Mouse (Mus musculus) urinary bladder, postnatal 36 days (tissue): ENCODE measurements around the gene Oprm1.

ENCODE experiments used
- DNase-seq, 2 experiments: peaks; one replicate each; pipeline ENCODE4 v3.0.0; 2022; ENCODE audit warnings: low spot score in 2 of 2, mixed read lengths in 1 of 2

Gene Oprm1

DNA sequence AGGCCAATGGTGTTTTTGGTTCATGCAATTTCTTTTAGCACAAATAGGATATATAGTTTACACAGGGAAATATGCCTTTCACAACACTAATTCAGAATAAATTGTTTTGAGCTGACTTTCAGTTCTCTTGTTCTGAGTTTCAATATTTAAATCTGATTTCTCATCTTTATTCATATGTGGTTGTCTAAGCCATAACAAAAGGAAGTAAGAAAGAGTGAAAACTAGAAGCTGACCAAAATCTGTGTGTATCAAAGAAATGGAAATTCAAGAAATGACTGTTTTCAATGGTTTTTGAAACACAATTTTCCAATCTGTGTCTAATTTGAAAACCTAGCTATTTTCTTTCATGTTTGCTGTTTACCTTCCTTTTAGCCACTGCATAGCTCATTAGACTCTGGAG, 282.7 kb downstream of the Oprm1 start:
- DNase-seq = no peak

DNA sequence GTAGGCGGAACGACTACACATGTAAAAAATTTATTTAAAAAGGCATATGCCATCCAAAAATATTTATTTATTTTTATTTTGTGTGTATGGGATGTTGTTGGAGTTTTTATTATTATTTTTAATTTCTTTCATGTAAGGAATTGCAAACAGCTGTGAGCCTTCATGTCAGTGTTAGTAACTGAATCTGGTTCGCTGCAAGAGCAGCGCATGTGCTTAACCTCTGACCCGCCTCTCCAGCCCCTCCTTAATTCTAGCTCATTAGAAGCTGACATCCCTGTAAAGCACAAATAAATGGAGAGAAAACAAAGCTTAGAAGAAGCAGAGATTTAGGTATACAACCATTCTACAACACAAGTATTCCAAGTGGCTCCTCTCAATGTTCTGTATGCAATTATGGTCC, 285.6 kb downstream of the Oprm1 start:
- no peak for DNase-seq

DNA sequence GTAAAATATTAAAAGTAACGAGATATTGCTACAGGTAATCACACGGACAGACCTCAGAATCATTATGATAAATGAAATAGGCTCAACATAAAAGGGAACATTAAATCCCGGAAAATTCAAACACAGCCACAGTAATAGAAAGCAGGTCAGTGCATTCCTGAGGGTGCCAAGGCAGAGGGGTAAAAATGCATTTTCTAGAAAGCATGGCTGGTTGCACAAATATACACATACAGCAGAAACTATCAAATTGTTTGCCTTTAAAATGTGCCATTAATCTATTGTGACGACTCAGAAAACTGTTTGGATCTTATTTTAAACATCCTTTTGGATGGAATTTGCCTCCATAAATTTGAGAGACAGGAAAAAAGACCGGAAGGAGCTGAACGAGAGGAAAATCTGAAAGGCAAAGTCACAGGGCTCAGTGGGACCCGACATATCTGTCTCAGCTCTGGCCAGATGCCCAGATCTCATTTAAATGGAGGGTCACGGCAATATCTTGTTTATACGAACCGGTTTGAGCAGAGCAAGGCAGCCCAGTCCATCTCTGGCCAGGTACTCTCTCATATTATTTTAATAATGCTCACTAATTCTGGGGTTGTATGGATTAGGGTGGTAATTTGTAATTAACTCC, 289.1 kb downstream of the Oprm1 start:
- DNase-seq = no peak

DNA sequence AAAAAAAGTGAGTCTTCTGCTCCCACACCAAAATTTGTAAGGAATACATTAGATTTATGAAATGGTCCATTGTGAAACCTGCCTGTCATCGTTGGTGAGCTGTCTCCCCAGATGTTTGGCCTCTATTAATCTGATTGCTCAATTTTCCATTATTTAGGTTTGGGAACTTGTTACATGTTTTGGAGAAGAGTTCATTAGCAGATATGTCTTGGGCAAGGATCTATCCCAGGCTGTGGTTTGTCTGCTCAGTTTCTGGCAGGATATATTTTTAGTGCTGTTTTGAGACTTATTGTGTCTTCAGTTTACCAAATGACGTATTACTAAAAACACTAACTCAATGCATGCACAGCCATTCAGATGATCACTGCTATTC, 289.6 kb downstream of the Oprm1 start:
- DNase-seq = no peak

DNA sequence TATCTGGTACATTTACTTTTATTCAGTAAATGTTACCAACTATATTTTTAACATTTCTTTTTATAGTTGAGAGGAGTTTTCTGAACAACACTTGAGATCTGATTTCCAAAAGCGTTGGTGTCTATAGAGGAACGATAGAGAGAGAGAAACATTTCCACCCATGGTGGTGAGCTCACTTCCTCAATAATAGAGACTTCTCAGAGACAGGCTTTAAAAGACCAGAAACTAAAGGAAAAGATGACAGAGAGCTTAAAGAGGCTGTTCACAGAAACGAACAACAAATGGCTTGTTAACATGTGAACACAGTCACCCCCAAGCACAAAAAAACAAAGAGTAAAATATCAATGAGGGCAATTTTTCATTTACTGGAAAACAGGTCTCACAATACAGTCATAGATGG, 291.6 kb downstream of the Oprm1 start:
- DNase-seq = no peak

DNA sequence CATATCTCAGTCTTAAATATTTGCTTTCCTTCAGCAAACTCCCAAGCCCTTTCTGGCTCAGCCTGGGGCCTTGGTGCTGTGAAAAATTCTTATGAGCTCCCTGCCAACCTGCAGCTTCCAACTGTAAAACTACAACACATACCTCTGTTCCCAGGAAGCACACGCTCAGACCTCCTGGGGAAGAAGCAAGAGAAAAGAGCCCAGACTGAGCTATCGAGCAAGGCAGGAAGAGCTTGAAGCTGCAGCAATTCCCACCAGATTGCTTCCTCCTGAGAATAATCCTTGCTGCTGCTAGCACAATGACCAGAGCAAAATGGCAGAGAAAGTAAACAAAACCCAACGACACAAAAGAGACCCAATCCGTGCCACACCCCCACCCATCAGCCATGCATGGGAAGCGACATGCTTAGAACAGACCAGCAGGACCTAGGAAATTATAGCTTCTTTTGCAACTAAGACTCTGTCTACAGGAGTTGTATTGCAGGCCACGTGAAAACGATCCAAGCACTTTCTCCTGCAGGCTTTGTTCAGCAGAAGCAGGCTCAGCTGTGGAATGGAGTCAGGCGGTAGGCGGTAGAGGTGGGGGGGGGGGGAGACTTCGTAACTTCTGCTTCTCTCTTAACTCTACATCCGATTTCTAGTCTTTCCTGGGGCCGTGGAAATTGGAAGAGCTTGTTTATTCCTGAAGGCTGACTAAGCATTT, 294.2 kb downstream of the Oprm1 start, which contains the start of gene Ipcef1:
Gene Ipcef1, minus strand, starts transcription at position 164 of the 703 bp plus-strand sequence.
- DNase-seq = no peak

DNA sequence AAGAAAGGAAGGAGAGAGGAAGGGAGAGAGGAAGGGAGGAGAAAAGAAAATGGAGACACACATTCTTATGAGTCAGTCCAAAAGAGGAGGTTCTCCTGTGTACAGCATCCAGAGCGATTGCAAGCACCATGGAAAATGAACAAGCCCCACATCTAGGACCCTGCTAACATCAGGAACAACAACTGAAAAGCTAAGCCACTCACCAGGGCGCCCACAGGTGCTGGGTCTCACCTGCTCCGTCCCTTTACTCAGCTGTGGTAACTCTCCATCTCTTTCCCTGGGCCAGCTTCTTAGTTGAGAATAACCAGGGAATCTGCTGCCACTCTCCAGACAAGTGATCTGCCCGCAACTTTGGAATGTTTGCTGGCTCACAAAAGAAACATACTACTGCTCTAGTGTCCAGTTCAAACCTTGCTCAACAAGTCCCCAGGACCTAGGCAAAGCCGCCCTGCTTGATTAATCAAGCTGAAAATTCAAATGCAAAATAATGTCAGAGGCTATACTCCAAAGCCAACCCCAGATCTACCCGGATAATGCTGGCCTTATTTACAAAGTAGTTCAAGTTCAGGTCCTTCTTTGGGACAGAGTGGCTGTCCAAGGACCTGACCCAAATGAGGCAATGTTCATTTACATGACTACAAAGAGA, 296.4 kb downstream of the Oprm1 start:
- DNase-seq = no peak

DNA sequence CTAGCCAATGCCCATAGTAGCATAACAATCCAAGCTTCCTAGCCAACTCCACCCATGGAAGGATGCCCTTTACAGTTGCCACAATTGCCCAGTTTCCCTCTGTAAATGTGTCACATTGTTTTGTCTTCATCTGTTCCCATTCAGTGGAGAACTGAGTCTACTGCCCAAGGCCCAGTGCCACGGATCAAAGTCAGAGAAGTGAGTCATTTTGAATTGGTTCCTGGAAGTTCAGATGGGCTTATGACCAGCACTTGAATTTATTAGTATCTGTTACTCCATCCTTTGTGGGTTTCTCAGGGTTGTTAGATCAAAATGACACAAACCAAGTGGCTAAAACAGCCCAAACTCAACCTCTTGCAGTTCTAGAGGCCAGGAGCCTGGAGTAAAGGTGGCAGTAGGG, 299.2 kb downstream of the Oprm1 start:
- DNase-seq = no peak

DNA sequence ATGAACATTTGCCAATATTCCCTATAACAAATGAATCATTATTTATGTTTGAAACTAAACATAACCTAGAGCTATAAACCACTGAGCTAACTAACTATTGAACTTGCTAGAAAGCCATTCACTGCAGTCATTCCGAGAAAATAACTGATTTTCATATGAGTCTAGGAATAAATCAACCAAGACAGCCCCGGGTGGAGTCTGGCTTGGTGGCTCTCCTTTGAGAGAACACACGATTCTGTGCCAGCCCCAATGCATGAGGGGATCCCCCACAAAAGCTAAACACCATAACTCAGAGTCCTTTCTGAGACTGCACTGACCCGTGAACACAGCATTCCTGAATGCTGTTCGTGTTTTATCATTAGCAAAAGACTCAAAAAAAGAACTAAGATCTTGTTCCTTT, 302.0 kb downstream of the Oprm1 start:
- no peak for DNase-seq

DNA sequence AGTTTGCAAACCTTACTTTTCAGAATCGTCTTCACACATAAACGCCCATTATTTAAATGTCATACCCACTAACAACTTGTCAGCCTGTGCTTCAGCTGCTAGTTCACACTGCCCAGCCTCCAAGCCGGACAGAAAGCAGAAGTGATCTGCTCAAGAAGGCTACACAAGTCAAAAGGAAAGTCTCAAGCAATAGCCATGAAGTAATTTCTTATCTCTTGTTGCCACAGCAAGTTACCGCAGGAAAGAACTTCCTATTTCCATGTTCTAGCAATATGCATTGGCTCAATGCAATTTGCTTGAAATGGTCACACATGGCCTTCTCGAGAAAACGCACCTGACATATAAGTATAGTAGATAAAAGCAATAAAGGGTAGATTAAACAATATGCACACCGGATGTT, 304.7 kb downstream of the Oprm1 start:
- no peak for DNase-seq

DNA sequence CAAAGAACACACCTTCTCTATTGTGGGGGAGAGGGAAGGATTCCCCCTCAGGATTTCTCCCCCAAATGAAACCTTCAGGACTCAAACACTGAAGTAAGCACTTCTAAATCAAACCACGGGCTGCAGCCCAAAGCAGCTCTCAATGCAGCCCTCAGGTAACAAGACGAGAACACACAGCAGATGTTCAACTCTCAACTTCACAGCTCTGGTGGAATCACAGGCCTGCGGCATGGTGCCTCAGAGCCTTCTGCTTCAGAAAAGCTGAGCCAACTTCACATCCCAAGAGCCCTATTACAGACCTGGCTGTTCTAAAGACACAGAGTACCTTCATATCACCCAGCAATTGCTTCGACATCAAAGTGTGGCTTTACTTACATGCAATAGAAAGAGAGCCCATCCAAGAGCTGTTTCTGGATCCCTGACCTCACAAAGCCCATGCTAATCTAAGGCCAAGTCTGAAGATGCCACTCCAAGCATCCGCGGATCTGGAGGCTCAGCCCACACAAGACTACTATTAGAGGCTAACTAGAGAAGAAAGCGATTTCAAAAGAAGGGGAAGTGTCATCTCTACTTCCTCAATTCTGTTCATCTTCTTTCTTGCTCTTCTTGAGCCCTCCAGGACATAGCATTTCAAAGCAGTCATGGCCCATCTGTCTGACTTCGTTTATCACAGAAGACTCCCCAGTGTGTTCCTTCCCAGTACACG, 305.6 kb downstream of the Oprm1 start:
- no peak for DNase-seq

DNA sequence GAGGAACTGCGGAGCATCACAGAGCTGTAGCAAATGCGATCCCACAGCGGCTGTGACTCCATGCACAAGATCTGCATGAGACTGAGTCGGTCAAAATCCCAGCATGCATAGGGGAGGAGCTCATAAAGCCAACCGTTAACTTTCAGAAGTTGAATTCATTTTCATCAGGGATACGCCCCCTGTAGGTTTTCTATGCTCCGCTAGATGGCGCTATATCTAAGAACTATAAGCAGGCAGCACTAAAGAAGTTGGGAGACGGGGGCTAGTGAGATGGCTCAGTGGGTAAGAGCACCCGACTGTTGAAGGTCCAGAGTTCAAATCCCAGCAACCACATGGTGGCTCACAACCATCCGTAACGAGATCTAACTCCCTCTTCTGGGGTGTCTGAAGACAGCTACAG, 310.3 kb downstream of the Oprm1 start:
- DNase-seq = no peak

DNA sequence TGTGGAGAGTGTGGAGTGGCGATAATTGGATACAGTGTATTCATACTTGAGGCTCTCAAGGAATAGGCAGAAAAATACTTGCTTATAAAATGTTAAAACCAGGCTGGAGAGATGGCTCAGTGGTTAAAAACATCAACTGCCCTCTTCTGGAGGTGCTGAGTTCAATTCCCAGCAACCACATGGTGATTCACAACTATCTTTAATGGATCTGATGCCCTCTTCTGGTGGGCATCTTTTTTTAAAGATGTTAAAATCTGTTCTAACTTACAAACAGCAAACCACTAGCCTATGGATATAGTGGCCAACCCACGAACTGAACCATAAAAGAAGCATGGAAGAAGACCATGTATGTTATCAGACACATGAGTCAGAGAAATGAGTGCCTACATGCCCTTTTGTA, 310.8 kb downstream of the Oprm1 start:
- no peak for DNase-seq

DNA sequence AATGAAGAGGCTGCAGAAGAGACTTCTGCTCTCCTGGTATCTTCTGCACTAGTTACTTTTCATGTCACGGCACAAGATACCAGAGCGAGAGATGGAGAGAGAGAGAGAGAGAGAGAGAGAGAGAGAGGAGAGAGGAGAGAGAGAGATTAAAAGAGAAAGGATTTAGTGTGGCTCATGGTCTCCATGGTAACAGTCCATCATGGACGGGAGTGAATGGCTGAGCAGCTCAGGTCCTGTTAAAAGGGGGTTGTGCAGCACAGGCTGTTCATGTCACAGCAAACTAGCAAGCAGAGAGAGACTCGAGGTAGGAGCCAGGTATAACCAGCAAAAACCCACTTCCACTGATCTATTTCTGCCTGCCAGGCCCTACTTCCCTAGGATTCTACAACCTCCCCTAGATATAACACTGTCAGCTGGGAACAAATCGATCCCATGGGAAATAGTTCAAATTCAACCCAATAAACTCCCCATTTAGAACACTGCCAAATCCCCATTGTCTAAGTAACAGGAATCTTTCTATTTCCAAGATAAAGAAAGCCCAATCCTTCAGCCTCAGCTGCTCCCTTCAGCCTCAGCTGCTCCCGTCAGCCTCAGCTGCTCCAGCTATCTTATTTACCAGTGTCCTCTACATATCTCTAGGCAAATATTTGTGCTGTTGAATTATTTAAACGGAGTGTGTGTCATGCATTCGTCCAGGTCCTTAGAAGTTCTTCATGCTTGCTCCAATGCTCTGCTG, 312.0 kb downstream of the Oprm1 start:
- DNase-seq = no peak

DNA sequence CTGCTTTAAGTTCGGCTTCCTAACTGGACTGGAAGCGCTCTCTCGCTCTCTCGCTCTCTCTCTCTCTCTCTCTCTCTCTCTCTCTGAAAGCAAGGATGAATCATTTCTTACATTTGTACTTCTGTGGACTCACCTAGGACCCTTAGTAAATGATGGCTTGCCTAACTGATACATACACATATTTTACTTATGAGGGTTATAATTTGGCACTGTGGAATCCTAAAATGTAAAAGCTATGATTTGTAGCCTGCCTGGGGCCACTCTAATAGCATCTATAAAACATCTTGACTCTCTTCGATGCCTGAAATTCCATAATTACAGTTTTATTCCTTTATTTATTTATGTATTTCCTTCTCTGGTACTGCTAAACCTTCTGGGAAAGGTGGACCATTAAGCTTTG, 312.6 kb downstream of the Oprm1 start:
- DNase-seq = no peak

DNA sequence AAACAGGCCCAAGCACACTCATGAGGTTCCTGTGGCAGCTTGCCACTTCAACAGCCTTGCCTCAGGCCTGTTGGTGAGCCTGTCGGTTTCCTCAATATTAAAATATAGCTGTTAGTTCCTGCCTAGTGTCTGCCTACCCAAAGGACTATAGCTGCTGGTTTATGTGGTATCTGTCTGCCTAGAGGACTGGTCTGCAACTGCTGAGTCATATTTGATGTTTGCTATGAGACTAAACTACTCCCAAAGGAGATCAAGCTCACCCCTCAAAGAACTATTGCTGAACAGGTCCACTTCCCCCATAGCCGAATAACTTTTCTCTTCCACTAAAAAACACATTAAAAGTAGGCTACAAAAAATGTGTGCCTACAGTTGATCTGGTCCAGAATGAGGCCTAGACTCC, 315.9 kb downstream of the Oprm1 start:
- no peak for DNase-seq

DNA sequence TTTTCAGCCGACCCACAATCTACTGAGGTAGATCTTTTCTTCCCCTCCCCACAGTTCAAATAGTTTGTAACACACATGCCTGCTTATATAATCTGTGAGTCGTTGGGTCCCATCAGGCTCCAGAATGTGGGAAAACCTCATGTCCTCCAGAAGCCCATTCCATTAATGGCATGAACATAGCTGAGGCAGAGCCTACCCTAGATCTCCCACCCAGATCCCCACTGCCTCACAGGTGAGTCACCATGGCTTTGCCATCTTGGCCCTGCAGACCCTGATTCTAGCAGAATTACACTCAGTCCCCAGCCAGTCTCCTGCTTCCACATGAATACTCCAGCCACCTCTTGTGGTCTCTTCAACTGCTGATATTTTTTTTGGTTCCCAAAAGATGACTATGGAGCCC, 317.4 kb downstream of the Oprm1 start:
- DNase-seq = no peak

DNA sequence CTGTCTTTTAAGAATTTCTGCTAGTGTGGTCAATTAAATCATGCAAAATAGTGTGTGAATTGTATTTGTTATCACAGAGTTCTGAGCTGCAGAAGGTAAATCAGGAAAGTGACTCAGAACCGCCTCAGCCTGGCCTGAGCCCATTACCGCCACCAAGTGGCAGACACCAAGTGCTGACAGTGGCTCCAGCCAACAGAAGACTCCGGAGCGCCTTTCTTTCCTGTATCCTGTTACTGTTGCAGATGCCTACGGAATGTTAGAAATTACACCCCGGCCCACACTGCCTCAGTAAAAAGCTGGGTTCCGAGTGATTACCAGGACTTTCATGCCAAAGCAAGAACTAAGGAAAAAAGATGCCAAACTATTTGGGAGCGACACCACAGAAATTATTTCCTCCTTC, 317.9 kb downstream of the Oprm1 start:
- DNase-seq = peak; percentile 72 to 76

DNA sequence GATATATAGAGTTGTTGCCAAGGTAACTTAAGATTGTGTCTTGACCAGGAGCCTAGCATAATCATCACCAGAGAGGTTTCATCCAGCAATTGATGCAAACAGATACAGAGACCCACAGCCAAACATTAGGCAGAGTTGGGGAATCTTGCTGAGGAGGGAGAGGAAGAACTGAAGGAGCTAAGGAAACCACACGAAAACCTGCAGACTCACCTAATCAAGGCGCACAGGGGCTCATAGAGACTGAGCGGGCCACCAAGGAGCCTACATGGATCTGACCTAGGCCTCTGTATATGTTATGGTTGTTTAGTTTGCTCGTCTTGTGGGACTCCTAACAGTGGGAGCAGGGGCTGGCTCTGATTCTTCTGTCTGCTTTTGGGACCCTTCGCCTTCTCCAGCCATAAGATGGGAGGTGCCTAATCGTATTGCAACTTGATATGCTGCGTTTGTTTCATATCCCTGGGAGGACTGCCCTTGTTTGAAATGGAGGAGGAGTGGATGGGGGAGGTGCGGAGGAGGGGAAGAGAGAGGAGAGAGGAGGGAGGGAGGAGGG, 318.4 kb downstream of the Oprm1 start:
- DNase-seq = no peak

DNA sequence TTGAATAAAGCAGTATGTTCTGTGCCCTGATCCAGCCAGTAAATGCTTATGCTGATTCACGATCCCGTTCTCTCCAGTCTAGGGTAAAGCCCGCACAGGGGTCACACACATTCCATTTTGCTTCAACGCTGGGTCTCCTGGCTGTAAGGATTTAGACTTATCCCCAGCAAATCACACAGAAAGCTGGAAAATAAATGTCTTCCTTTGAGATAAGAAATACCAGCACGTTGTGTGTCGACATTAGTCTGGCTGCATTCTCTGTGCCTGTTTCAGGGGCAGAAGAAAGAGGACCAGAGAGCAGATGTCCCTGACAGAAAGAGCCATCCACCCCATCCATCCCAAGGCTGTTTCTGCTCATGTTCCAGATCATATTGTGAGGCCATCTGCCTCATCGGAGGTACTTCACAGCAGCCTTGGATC, 319.1 kb downstream of the Oprm1 start:
- DNase-seq = no peak

DNA sequence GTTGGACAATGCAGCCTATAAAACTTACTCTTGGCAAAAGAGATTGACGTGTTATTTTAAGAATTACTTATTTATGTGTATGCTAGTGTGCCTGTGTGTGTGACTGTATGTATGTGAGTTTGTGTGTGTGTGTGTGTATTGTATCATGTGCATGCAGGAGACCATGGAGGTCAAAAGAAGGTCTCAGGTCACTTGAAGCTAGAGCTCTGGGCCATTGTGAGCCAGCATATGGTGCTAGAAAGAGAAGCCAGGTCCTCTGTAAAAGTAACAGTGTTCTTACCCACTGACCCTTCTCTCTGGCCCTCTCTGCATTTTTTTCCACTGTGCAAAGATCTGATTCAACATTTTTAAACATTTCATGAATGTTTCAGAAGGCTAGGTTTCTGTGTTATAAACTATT, 319.7 kb downstream of the Oprm1 start:
- no peak for DNase-seq
